Mouse (Mus musculus) embryo, embryonic 11.5 days (tissue): ENCODE measurements around the gene Gpr142.
A peak's percentile ranks its signal among the peaks of the same experiment; 100 is the strongest.

ENCODE experiments used
- DNase-seq: peaks from one replicate; pipeline ENCODE4 v3.0.0-alpha.2; 2012; ENCODE audit warnings: low read depth, low spot score

Gene Gpr142

GRCm38 (mm10) chr11:114798624-114799023 is at the start of gene Gpr142:
Gene Gpr142, plus strand, starts transcription at chr11:114798924.
- no peak for DNase-seq

- peak; percentile 57 for DNase-seq
These were observed 33.6 kb upstream of the Gpr142 start, which contains the start of gene Kif19a for GRCm38 (mm10) chr11:114764820-114765818. Gene Kif19a, plus strand, starts transcription at chr11:114765388.

GRCm38 (mm10) chr11:114769911-114770310 is 28.8 kb upstream of the Gpr142 start:
- no peak for DNase-seq

GRCm38 (mm10) chr11:114771896-114772295 is 26.8 kb upstream of the Gpr142 start:
- no peak for DNase-seq

GRCm38 (mm10) chr11:114780076-114780475 is 18.6 kb upstream of the Gpr142 start:
- DNase-seq, result no peak

- DNase-seq, result no peak
These were observed 12.8 kb upstream of the Gpr142 start for GRCm38 (mm10) chr11:114785892-114786291.

- DNase-seq, result no peak
These were observed 12.4 kb upstream of the Gpr142 start for GRCm38 (mm10) chr11:114786326-114786725.

GRCm38 (mm10) chr11:114787611-114788010 is 11.1 kb upstream of the Gpr142 start:
- DNase-seq, result no peak

- DNase-seq, result peak; percentile 70
These were observed 9.5 kb upstream of the Gpr142 start for GRCm38 (mm10) chr11:114789061-114789714.

GRCm38 (mm10) chr11:114789716-114790115 is 9.0 kb upstream of the Gpr142 start:
- DNase-seq, result no peak

GRCm38 (mm10) chr11:114790171-114790570 is 8.6 kb upstream of the Gpr142 start:
- no peak for DNase-seq

GRCm38 (mm10) chr11:114790841-114791240 is 7.9 kb upstream of the Gpr142 start:
- DNase-seq, result no peak

- no peak for DNase-seq
These were observed 7.3 kb upstream of the Gpr142 start for GRCm38 (mm10) chr11:114791351-114791889.

- DNase-seq, result no peak
These were observed 6.8 kb upstream of the Gpr142 start for GRCm38 (mm10) chr11:114791891-114792411.

- DNase-seq, result no peak
These were observed 5.7 kb upstream of the Gpr142 start for GRCm38 (mm10) chr11:114792931-114793494.

GRCm38 (mm10) chr11:114793868-114794545 is 4.7 kb upstream of the Gpr142 start:
- no peak for DNase-seq

GRCm38 (mm10) chr11:114794691-114795090 is 4.0 kb upstream of the Gpr142 start:
- DNase-seq, result no peak

GRCm38 (mm10) chr11:114795231-114795746 is 3.4 kb upstream of the Gpr142 start:
- DNase-seq, result peak; percentile 64

GRCm38 (mm10) chr11:114795848-114796322 is 2.8 kb upstream of the Gpr142 start, which contains the start of gene Btbd17:
Gene Btbd17, minus strand, starts transcription at chr11:114795945.
- DNase-seq, result no peak

- no peak for DNase-seq
These were observed 1.5 kb upstream of the Gpr142 start for GRCm38 (mm10) chr11:114797176-114797575.

- DNase-seq, result no peak
These were observed 743 bp upstream of the Gpr142 start for GRCm38 (mm10) chr11:114797981-114798380.
